In genomic region chr12:11313840-11314239, GRCm38 (mm10) we compare ENCODE assay signal across 18 mouse cellular contexts. TPM values are rescaled to one million over a fixed set of nuclear protein-coding genes. Genes with fewer than 3 reads are reported as not detected.
A peak's percentile ranks its signal among the peaks of the same experiment; 100 is the strongest.
DNase-seq lines count a peak whose midpoint lies in the region; TF ChIP-seq lines count a peak whose summit lies in the region.
"Had no signal": no experiment of that assay in that cellular context is flagged by ENCODE, and none has a peak within 500 bp of the region (broad histone marks: within the 10 kb centered on the region; RNA-seq: fewer than 3 reads in every experiment).

No protein-coding gene starts in this region.

- TF ChIP-seq POLR2A in cerebellum, adult 2 months (IDR thresholded peaks at IDR 0.05; ENCODE audit: borderline replicate concordance, insufficient read depth, low read length) = no peak

- peak; percentile 34; the same call in 1 of the 2 replicates for TF ChIP-seq CTCF in gastrocnemius, adult 2 months (IDR thresholded peaks at IDR 0.05)
- peak; percentile 47 for TF ChIP-seq CTCF in left cerebral cortex, adult 2 months (IDR thresholded peaks at IDR 0.05)
- no peak for TF ChIP-seq CTCF in cerebellum, adult 2 months (IDR thresholded peaks at IDR 0.05; ENCODE audit: borderline replicate concordance, insufficient read depth, low read depth, low read length)

- H3K27me3 ChIP-seq in cerebellum, adult 2 months (ENCODE audit: control insufficient read depth, insufficient read depth, low read length) = no peaks in the 10 kb centered on the region
- H3K27me3 ChIP-seq: forebrain, embryonic 13.5 days; neural tube, embryonic 12.5 days had no signal

- H3K4me3 ChIP-seq in gastrocnemius, adult 2 months = no peak overlapping the region
- no peak overlapping the region for H3K4me3 ChIP-seq in left cerebral cortex, adult 2 months
- H3K4me3 ChIP-seq in cerebellum, adult 2 months (replicated peaks; ENCODE audit: insufficient read depth, low read depth, low read length) = no peak overlapping the region
- H3K4me3 ChIP-seq: forebrain, embryonic 13.5 days; hindbrain, embryonic 10.5 days; neural tube, embryonic 12.5 days had no signal

- intact Hi-C loops in gastrocnemius, adult 2 months (cut with DNase I) = no loop called here
- intact Hi-C loops in left cerebral cortex, adult 2 months (cut with DNase I) = loop anchor here (1.0 kb wide), 1 partner anchor 835 kb away; no protein-coding TSS in a partner anchor
- intact Hi-C loops in left cerebral cortex, postnatal 36 days (cut with DNase I) = loop anchor here (2.0 to 10.0 kb wide), 2 partner anchors 835 to 1011 kb away; no protein-coding TSS in a partner anchor

- no peak overlapping the region for H3K27ac ChIP-seq in gastrocnemius, adult 2 months
- H3K27ac ChIP-seq in left cerebral cortex, adult 2 months = no peak overlapping the region
- no peak overlapping the region for H3K27ac ChIP-seq in cerebellum, adult 2 months (ENCODE audit: insufficient read depth, low read length)
- H3K27ac ChIP-seq: forebrain, embryonic 13.5 days; hindbrain, embryonic 10.5 days; macrophage; neural tube, embryonic 12.5 days had no signal

- H3K4me1 ChIP-seq in cerebellum, adult 2 months (ENCODE audit: control insufficient read depth, insufficient read depth, low read length) = no peaks in the 10 kb centered on the region
- H3K4me1 ChIP-seq: forebrain, embryonic 13.5 days; hindbrain, embryonic 10.5 days; neural tube, embryonic 12.5 days had no signal

- DNase-seq in gastrocnemius, adult 2 months = no peak
- DNase-seq in gastrocnemius, adult 8-10 months (ENCODE audit: low spot score in 2 of 2) = no peak
- DNase-seq in left cerebral cortex, adult 2 months (ENCODE audit: extremely low spot score in 1 of 2, low spot score in 2 of 2) = no peak
- DNase-seq in left cerebral cortex, postnatal 36 days (ENCODE audit: low spot score in 2 of 2) = no peak
- peak; percentile 38 for DNase-seq in 3T3-L1 (ENCODE audit: low read depth, low spot score)
- peak; percentile 33 for DNase-seq in NIH3T3 (ENCODE audit: low read depth)
- no peak for DNase-seq in cerebellum, adult 2 months
- DNase-seq: cerebellum, postnatal 36 days; kidney, postnatal 25 days; layer of hippocampus, adult 9-11 months; liver; liver, postnatal 0 days; right cerebral cortex, postnatal 25 days; thymus, postnatal 36 days had no signal

- WGBS in cerebellum, adult 2 months = 72% methylated on average over 1 of the region's 1 CpGs

RNA-seq across cellular contexts. Expression of gene Smc6, which starts 48.2 kb away (rescaled TPM):
- total RNA-seq in gastrocnemius, adult 2 months (2021) = 10 to 100 TPM; 30.3 to 43.4 TPM
- total RNA-seq in gastrocnemius, adult 8-10 months (2022) = 10 to 100 TPM; 29.0 to 37.2 (median 30.2) TPM
- total RNA-seq in left cerebral cortex, adult 2 months (2021) = 10 to 100 TPM; 33.7 to 33.8 TPM
- total RNA-seq in left cerebral cortex, postnatal 36 days (2021) = 10 to 100 TPM; 24.6 to 29.9 TPM
- polyA plus RNA-seq in cerebellum, adult 2 months (2012; rRNA removed) = 44.3 and 46.1 TPM in 2 replicates

RNA-seq across cellular contexts. Expression of gene Gen1, which starts 48.2 kb away (rescaled TPM):
- 1 to 10 TPM; 2.2 to 3.2 TPM for total RNA-seq in gastrocnemius, adult 2 months (2021)
- 1 to 10 TPM; 2.7 to 6.2 (median 3.6) TPM for total RNA-seq in gastrocnemius, adult 8-10 months (2022)
- 1 to 10 TPM; 2.9 TPM for total RNA-seq in left cerebral cortex, adult 2 months (2021)
- total RNA-seq in left cerebral cortex, postnatal 36 days (2021) = 1 to 10 TPM; 1.8 to 1.9 TPM
- polyA plus RNA-seq in cerebellum, adult 2 months (2012; rRNA removed) = 0.29 and 0.67 TPM in 2 replicates

Comparison
In these comparisons a context has a peak if more than half of its experiments do, and no peak if none do; other contexts are left out.
1. DNase-seq: peak in 3T3-L1 (single experiment) and NIH3T3 (single experiment); none in gastrocnemius, adult 2 months (single experiment), gastrocnemius, adult 8-10 months (0 of 2), left cerebral cortex, adult 2 months (0 of 2), left cerebral cortex, postnatal 36 days (0 of 2) and cerebellum, adult 2 months (0 of 2).